Mouse (Mus musculus) ES-E14 (cell line): Measurements from ENCODE around the gene Sos2.

ENCODE experiments used
- CHD2 ChIP-seq: IDR thresholded peaks from 2 replicates; pipeline ENCODE4 v1.6.1; 2014; ENCODE audit warnings: mild to moderate bottlenecking, low read depth, low read length, inconsistent platforms
- HCFC1 ChIP-seq: IDR thresholded peaks from 2 replicates; pipeline ENCODE4 v1.6.1; 2012; ENCODE audit warnings: low read length, inconsistent platforms, borderline replicate concordance; ENCODE audit not compliant: insufficient read depth
- MAFK ChIP-seq: IDR thresholded peaks from 2 replicates; pipeline ENCODE4 v1.6.1; 2014; ENCODE audit warnings: mild to moderate bottlenecking, low read depth, low read length, inconsistent platforms; ENCODE audit not compliant: insufficient read depth
- ZC3H11A ChIP-seq: IDR thresholded peaks from 2 replicates; pipeline ENCODE4 v1.6.1; 2012; ENCODE audit warnings: low read depth, mild to moderate bottlenecking, inconsistent platforms, low read length, borderline replicate concordance
- ZNF384 ChIP-seq: IDR thresholded peaks from 2 replicates; pipeline ENCODE4 v1.6.1; 2012; ENCODE audit warnings: low read depth, low read length, inconsistent platforms

DNA sequence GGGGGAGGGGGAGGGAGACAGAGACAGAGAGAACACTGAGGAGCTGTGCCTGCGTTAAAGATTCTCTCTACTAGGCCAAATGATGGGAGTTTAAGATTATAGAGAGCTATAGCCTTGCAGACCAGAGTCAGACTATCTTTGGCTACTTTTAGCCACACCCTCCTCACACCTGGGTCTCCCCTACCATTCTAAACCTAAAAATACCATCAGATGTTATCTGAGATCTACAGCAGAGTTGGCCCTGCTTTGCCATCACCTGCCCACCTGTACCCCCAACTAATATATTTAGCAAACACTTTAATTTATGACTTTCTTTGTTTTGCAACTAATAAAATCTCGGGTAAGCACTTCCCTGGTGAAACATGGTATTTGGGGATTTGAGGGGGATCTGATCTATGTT, 137.1 kb downstream of the Sos2 start:
- TF ChIP-seq CHD2: no peak
- TF ChIP-seq ZC3H11A: no peak
- TF ChIP-seq ZNF384: no peak
- TF ChIP-seq MAFK: no peak
- TF ChIP-seq HCFC1: no peak
